Mouse (Mus musculus) neural tube, embryonic 11.5 days (tissue): ENCODE measurements around the gene Foxl1. TPM values are rescaled to one million over a fixed set of nuclear protein-coding genes. Genes with fewer than 3 reads are reported as not detected.
"Not testable (repeated sequence)": the region's sequence is repeated elsewhere in the genome, so short reads cannot be mapped to it uniquely, and the experiment has no call there.

Source experiments
- ATAC-seq: fragments of 200-750 bp; cut with Nextera tagmentation; 2 replicates; pipeline ENCODE4 v1.8.0; 2017; ENCODE audit warnings: moderate number of reproducible peaks, mild to moderate bottlenecking, moderate TSS enrichment, moderate library complexity; ENCODE audit not compliant: insufficient read depth, low FRiP score, low TSS enrichment
- DNase-seq: peaks from one replicate; pipeline ENCODE4 v3.0.0-alpha.2; 2015; ENCODE audit warnings: low spot score
- H3K27ac ChIP-seq: fragments of 300-500 bp; sonication (generic); 2 replicates; pipeline ENCODE4 v1.5.1; 2014; ENCODE audit warnings: low read depth, mild to moderate bottlenecking, low read length
- H3K27me3 ChIP-seq: fragments of 300-500 bp; sonication (generic); 2 replicates; pipeline ENCODE4 v1.6.1; 2014; ENCODE audit warnings: mild to moderate bottlenecking, low read length, mixed read lengths; ENCODE audit not compliant: control insufficient read depth, insufficient read depth
- H3K36me3 ChIP-seq: fragments of 300-500 bp; sonication (generic); 2 replicates; pipeline ENCODE4 v1.6.1; 2014; ENCODE audit warnings: mild to moderate bottlenecking, low read length, moderate library complexity, mixed read lengths; ENCODE audit not compliant: control insufficient read depth, insufficient read depth
- H3K4me1 ChIP-seq: fragments of 300-500 bp; sonication (generic); 2 replicates; pipeline ENCODE4 v1.6.1; 2014; ENCODE audit warnings: low read length, mixed read lengths; ENCODE audit not compliant: control insufficient read depth, insufficient read depth
- H3K4me2 ChIP-seq: fragments of 300-500 bp; sonication (generic); 2 replicates; pipeline ENCODE4 v1.6.1; 2014; ENCODE audit warnings: low read depth, mild to moderate bottlenecking, moderate library complexity
- H3K4me3 ChIP-seq: fragments of 300-500 bp; sonication (generic); 2 replicates; pipeline ENCODE4 v1.5.1; 2014; ENCODE audit warnings: low read depth, low read length
- H3K9ac ChIP-seq: fragments of 300-500 bp; sonication (generic); 2 replicates; pipeline ENCODE4 v1.6.1; 2014; ENCODE audit warnings: mild to moderate bottlenecking, low read length
- H3K9me3 ChIP-seq: fragments of 300-500 bp; sonication (generic); 2 replicates; pipeline ENCODE4 v1.6.1; 2016; ENCODE audit warnings: low read length; ENCODE audit not compliant: control insufficient read depth
- WGBS: fragments of 180-500 bp; shearing (Covaris S2); extraction: QIAGEN DNeasy Blood & Tissue Kit; methylation state at CpG from one replicate; pipeline ENCODE4 v1.1.7; 2014; 5-methylcytosine and 5-hydroxymethylcytosine counted together
- polyA plus RNA-seq: library from polyadenylated mRNA; unstranded; fragments of >200 nt; fragmentation: Nextera tagmentation; extraction: Ambion mirVana; gene quantifications from 2 replicates; pipeline ENCODE4 v1.2.1, GENCODE M21; 2014

The Foxl1 gene
- polyA plus RNA-seq, 1 experiment from 2014 or later = 1.1 TPM

DNA sequence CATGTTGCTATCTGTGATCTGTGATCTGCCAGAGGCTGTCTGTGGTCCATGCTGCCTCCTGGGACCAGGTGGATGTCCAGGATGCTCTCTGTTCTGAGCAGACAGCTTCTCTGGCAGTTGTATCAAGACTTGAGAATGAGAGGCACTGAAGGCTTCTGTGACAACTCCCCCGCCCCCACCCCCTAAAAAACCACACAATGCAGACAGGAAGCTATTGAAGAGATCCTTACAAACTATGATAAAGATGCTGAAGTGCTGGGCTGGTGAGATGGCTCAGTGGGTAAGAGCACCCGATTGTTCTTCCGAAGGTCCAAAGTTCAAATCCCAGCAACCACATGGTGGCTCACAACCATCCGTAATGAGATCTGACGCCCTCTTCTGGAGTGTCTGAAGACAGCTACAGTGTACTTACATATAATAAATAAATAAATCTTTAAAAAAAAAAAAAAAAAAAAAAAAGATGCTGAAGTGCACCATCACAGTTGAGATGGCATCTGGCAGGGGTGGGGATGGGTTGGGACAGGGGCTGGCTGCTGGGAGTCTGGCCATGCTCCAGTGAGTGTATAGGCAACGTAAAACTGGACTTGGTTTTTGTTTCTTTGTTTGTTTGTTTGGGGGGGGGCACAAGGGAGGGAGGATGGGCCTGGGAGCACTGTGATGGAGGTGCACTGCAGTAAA is 17.9 kb downstream of the Foxl1 start:
- not testable (repeated sequence) for H3K9ac ChIP-seq, H3K4me1 ChIP-seq, H3K4me3 ChIP-seq, H3K9me3 ChIP-seq, H3K27me3 ChIP-seq, H3K4me2 ChIP-seq, H3K36me3 ChIP-seq, DNase-seq, ATAC-seq, H3K27ac ChIP-seq
- WGBS = 80% methylated on average over 4 of the region's 6 CpGs

DNA sequence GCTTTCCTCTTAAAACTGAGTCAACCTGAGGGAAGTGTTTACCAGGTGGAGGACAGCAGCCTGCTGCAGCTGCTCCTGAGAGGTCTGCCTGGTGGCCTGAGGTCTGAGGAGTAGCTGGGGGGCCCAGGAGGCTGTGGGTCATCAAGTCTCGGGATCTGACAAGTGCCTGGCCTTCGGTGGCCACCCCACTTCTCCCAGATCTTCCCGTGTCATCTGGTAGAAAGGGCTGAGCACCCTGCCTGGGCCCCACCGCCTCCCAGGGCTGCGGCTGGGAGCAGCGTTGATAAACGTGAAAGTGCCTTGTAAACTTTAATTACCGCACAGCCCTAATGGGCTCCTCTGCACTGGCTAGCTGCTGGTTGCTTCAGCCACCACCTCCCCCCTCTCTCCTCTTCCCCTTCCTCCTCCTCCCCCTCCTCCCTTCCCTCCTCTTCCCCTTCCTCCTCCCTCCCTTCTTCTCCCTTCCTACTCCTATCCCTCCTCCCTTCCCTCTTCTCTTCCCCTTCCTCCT is 20.9 kb downstream of the Foxl1 start:
- no peak overlapping the region for H3K4me2 ChIP-seq
- WGBS = 15% methylated on average over 8 of the region's 8 CpGs
- no peaks in the 10 kb centered on the region for H3K4me1 ChIP-seq
- ATAC-seq (no peak), DNase-seq (no peak)
- H3K9ac ChIP-seq = no peak overlapping the region
- H3K27me3 ChIP-seq = no peaks in the 10 kb centered on the region
- no peaks in the 10 kb centered on the region for H3K36me3 ChIP-seq
- no peak overlapping the region for H3K4me3 ChIP-seq
- no peak overlapping the region for H3K27ac ChIP-seq
- no peaks in the 10 kb centered on the region for H3K9me3 ChIP-seq

DNA sequence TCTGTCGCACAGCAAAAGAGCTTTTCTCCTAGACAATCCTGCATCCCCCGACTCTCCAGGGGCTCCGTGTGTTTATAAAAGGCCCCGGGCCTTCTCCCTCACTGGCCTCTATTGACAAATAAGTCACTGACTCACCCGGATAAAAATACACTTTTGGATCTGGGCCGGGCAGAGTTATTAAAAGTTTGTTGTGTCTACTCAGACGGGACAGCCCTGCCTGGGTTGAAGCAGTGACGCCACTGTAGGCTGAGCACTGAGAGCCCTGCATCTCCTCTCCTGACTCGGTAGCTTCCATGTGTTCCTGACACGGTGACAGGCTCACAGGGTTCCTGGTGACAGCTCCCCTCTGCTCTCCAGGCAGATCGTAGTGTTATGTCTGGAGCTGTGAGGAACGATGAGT is 24.7 kb downstream of the Foxl1 start:
- Histone ChIP-seq H3K27ac (no peak overlapping the region), H3K27me3 (no peaks in the 10 kb centered on the region)
- ATAC-seq = no peak

DNA sequence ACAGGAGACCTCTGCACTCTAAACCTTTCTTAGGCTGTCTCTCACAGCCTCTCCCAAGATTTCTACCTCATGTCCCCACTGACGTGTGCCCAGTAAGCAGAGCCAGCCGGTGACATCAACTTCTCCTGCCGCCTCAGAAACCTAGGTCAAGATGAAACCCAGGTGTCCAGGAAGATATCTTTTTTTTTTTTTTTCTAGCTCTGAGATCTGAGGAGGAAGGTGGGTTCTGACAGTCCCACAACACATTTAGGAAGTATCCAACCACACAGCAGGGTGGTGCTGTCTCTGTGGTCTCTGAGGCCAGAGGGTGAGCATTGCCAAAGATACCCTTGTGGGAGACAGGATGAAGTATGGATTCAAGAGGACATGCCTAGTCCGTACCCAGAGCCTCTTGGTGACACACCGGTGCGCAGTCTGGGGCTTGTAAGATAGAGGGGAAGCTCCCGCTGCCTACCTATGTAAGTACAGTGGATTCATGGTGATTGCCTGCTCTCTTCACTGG is 29.3 kb downstream of the Foxl1 start:
- no peak for DNase-seq
- H3K27me3 ChIP-seq = no peaks in the 10 kb centered on the region
- H3K4me1 ChIP-seq = no peaks in the 10 kb centered on the region
- no peak overlapping the region for H3K27ac ChIP-seq
- 92% methylated on average over 7 of the region's 7 CpGs for WGBS
- H3K4me2 ChIP-seq = no peak overlapping the region
- H3K36me3 ChIP-seq = no peaks in the 10 kb centered on the region
- H3K9ac ChIP-seq = no peak overlapping the region
- ATAC-seq = no peak
- H3K9me3 ChIP-seq = no peaks in the 10 kb centered on the region
- no peak overlapping the region for H3K4me3 ChIP-seq

More for the DNA sequence above, 24.7 kb downstream of the Foxl1 start:
- 73% methylated on average over 12 of the region's 12 CpGs for WGBS
- Histone ChIP-seq H3K4me2 (no peak overlapping the region), H3K4me1 (no peaks in the 10 kb centered on the region), H3K4me3 (no peak overlapping the region), H3K9me3 (no peaks in the 10 kb centered on the region), H3K9ac (no peak overlapping the region), H3K36me3 (no peaks in the 10 kb centered on the region)
- no peak for DNase-seq

DNA sequence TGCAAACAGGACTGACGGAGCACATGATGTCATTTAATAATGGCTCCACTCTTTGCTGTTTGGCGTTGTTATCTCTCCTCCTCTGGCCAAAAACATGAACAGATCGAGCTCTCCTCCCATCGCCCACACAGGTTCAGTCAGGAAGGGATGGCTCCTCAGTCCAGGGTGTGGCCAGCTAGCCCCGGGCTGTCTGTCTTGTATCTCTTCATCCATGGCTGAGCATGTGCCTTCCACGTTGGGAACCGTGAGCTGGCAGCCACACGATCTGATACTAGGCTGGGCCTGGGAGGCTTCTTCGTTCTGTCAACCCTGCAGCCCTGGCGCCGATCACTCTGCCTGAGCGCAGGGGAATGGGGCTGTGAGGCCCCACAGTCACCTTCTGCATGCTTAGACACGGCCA is 31.1 kb downstream of the Foxl1 start:
- no peak overlapping the region for H3K4me3 ChIP-seq
- no peak overlapping the region for H3K27ac ChIP-seq
- ATAC-seq = no peak
- H3K9ac ChIP-seq = no peak overlapping the region
- H3K4me2 ChIP-seq = no peak overlapping the region
- H3K36me3 ChIP-seq = no peaks in the 10 kb centered on the region
- no peaks in the 10 kb centered on the region for H3K9me3 ChIP-seq
- 86% methylated on average over 13 of the region's 13 CpGs for WGBS
- H3K27me3 ChIP-seq = no peaks in the 10 kb centered on the region
- no peaks in the 10 kb centered on the region for H3K4me1 ChIP-seq
- DNase-seq = no peak

DNA sequence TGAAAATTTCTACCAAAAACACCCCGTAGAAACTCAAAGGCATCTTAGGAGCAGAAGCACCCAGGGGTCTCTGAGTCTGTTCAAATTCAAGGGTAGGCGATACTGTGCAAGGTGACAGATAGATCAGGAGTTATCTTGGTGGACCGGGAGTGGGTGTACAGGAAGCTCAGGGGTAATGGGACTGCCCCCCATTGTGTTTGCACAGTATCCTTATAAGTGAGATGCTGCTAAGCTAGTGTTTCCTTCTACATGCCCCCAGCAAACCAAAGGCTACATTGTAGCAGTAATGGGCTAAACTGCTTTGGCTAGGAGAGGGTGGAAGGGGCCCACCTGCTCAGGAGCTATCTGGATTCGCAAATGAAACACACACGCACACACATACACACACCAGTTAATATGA is 33.7 kb downstream of the Foxl1 start:
- H3K27me3 ChIP-seq = no peaks in the 10 kb centered on the region
- H3K4me1 ChIP-seq = 0 out of 2 replicates have a peak, but pooled peaks cover 2% of the 10 kb centered on the region
- no peak overlapping the region for H3K4me2 ChIP-seq
- ATAC-seq (no peak), DNase-seq (no peak)
- no peak overlapping the region for H3K9ac ChIP-seq
- no peak overlapping the region for H3K27ac ChIP-seq
- H3K4me3 ChIP-seq = no peak overlapping the region
- H3K36me3 ChIP-seq = no peaks in the 10 kb centered on the region
- 92% methylated on average over 5 of the region's 5 CpGs for WGBS
- no peaks in the 10 kb centered on the region for H3K9me3 ChIP-seq

DNA sequence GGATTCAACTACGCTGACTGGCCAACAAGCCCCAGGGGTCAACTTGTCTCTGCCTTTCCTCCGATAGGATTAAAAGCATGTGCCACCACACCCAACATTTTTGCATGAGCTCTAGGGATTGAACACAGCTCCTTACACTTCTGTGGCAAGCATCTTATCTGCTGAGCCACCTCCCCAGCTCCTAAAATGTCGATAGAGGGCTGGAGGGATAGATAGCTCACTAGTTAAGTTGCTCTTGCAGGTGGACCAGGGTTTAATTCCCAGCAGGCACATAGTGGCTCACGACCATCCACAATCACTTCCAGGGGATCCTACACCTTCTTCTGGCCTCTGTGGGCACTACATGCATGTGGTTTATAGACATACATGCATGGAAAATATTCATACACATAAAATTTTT is 34.7 kb downstream of the Foxl1 start:
- Histone ChIP-seq H3K9ac (no peak overlapping the region), H3K36me3 (no peaks in the 10 kb centered on the region), H3K27me3 (no peaks in the 10 kb centered on the region), H3K9me3 (no peaks in the 10 kb centered on the region), H3K4me1 (0 out of 2 replicates have a peak, but pooled peaks cover 2% of the 10 kb centered on the region), H3K4me2 (no peak overlapping the region), H3K4me3 (no peak overlapping the region), H3K27ac (no peak overlapping the region)
- no peak for DNase-seq
- no peak for ATAC-seq
- 83% methylated on average over 4 of the region's 4 CpGs for WGBS

DNA sequence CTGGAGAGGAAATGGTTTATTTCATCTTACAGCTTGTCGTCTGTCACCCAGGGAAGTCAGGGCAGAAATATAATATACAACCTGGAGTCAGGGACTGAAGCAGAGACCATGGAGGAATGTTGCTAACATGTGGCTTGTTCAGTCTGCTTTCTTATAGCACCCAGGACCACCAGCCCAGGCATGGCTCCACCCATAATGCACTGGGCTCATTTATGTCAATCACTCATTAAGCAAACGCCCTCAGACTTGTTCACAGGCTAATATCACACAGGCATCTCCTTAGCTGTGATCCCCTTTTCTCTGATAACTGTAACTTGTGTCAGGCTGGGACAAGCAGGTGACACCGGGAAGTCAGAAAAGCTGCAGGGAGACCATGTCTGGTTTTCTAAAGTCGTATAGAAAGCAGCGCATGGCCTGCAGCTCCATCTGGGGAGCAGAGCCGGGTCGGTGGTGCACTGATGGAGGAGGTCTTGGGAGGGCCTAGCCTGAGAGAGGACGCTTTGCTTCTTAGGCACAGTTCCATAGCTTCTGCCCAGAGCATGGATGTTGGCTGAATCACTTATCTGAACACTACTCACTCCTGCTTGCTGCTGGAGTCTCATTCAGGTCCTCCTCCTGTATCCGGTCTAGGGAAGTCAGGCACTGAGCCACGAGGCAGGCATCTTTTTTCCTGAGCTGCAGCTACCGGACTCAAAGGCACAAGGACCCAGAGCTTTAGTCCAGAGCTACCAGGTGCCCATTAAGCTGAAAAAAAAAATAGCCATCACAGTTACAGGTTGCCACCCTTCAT is 35.4 kb downstream of the Foxl1 start:
- no peak for ATAC-seq
- WGBS = 77% methylated on average over 11 of the region's 11 CpGs
- H3K27me3 ChIP-seq = no peaks in the 10 kb centered on the region

More for the DNA sequence above, 35.4 kb downstream of the Foxl1 start:
- no peaks in the 10 kb centered on the region for H3K36me3 ChIP-seq
- H3K4me3 ChIP-seq = no peak overlapping the region
- no peak overlapping the region for H3K27ac ChIP-seq
- DNase-seq = no peak
- H3K9me3 ChIP-seq = no peaks in the 10 kb centered on the region
- 0 out of 2 replicates have a peak, but pooled peaks cover 2% of the 10 kb centered on the region for H3K4me1 ChIP-seq
- no peak overlapping the region for H3K9ac ChIP-seq
- no peak overlapping the region for H3K4me2 ChIP-seq
